Mouse (Mus musculus) liver, postnatal 0 days (tissue): ENCODE measurements around the gene U2af1l4.

Source experiments
- CTCF ChIP-seq: sonication (generic); IDR thresholded peaks from 2 replicates; pipeline ENCODE4 v1.5.1; 2016; ENCODE audit warnings: antibody characterized with exemption, low read depth
- EP300 ChIP-seq: IDR thresholded peaks from 2 replicates; pipeline ENCODE4 v1.6.1; 2016; ENCODE audit warnings: antibody characterized with exemption, low read depth, mild to moderate bottlenecking

- TF ChIP-seq CTCF (peak; percentile 73), EP300 (no peak)
These were observed 50.5 kb downstream of the U2af1l4 start for GRCm38 (mm10) chr7:30613529-30614112.
